Mouse (Mus musculus) heart, adult 2 months (tissue): ENCODE results near the gene Zfp365.

Experiments
- CTCF ChIP-seq: fragments of 200-600 bp; IDR thresholded peaks from 2 replicates; pipeline ENCODE4 v1.8.1; 2022; ENCODE audit warnings: antibody characterized with exemption, mild to moderate bottlenecking, moderate library complexity
- EP300 ChIP-seq: fragments of 200-500 bp; IDR thresholded peaks from 2 replicates; pipeline ENCODE4 v1.6.1; 2011; ENCODE audit warnings: low read depth, low read length, control low read depth; ENCODE audit not compliant: insufficient read depth

- no peak for TF ChIP-seq CTCF
- TF ChIP-seq EP300, result no peak
Observed at GRCm38 (mm10) chr10:67951690-67952089, 39.2 kb upstream of the Zfp365 start.
